Mouse (Mus musculus) midbrain, postnatal 0 days (tissue): Measurements from ENCODE around the gene Sipa1l3. TPM values are rescaled to one million over a fixed set of nuclear protein-coding genes. Genes with fewer than 3 reads are reported as not detected.

ENCODE experiments used
- ATAC-seq: fragments of 200-750 bp; cut with Nextera tagmentation; 2 replicates; pipeline ENCODE4 v1.8.0; 2017; ENCODE audit warnings: moderate number of reproducible peaks, mild to moderate bottlenecking, moderate TSS enrichment, moderate library complexity; ENCODE audit not compliant: low FRiP score
- DNase-seq: peaks from one replicate; pipeline ENCODE4 v3.0.0-alpha.2; 2015; ENCODE audit warnings: low spot score
- H3K27ac ChIP-seq: fragments of 300-500 bp; sonication (generic); 2 replicates; pipeline ENCODE4 v1.5.1; 2014; ENCODE audit warnings: low read depth, mild to moderate bottlenecking, low read length, mixed read lengths
- H3K27me3 ChIP-seq: fragments of 300-500 bp; sonication (generic); 2 replicates; pipeline ENCODE4 v1.6.1; 2014; ENCODE audit warnings: low read length, control low read depth, mixed read lengths; ENCODE audit not compliant: insufficient read depth
- H3K36me3 ChIP-seq: fragments of 300-500 bp; sonication (generic); 2 replicates; pipeline ENCODE4 v1.6.1; 2014; ENCODE audit warnings: low read length, control low read depth, mixed read lengths; ENCODE audit not compliant: insufficient read depth
- H3K4me1 ChIP-seq: fragments of 300-500 bp; sonication (generic); 2 replicates; pipeline ENCODE4 v1.6.1; 2014; ENCODE audit warnings: mild to moderate bottlenecking, control low read depth, antibody characterized with exemption, low read length, mixed read lengths; ENCODE audit not compliant: insufficient read depth
- H3K4me2 ChIP-seq: fragments of 300-500 bp; sonication (generic); 2 replicates; pipeline ENCODE4 v1.6.1; 2014; ENCODE audit warnings: low read depth, mild to moderate bottlenecking, low read length, mixed read lengths; ENCODE audit not compliant: poor library complexity, severe bottlenecking
- H3K4me3 ChIP-seq: fragments of 300-500 bp; sonication (generic); 2 replicates; pipeline ENCODE4 v1.5.1; 2014; ENCODE audit warnings: low read depth, mild to moderate bottlenecking, low read length, moderate library complexity
- H3K9ac ChIP-seq: fragments of 300-500 bp; sonication (generic); replicated peaks from 2 replicates; pipeline ENCODE4 v1.6.1; 2014; ENCODE audit warnings: mild to moderate bottlenecking, low read length, moderate library complexity, mixed read lengths; ENCODE audit not compliant: poor library complexity, severe bottlenecking
- H3K9me3 ChIP-seq: fragments of 300-500 bp; sonication (generic); 2 replicates; pipeline ENCODE4 v1.6.1; 2016; ENCODE audit warnings: low read length, control low read depth
- CTCF ChIP-seq: IDR thresholded peaks from 2 replicates; pipeline ENCODE4 v1.5.1; 2016; ENCODE audit warnings: antibody characterized with exemption, mild to moderate bottlenecking
- WGBS: fragments of 180-500 bp; shearing (Covaris S2); extraction: QIAGEN DNeasy Blood & Tissue Kit; methylation state at CpG from one replicate; pipeline ENCODE4 v1.1.7; 2014; 5-methylcytosine and 5-hydroxymethylcytosine counted together
- polyA plus RNA-seq: library from polyadenylated mRNA; unstranded; fragments of >200 nt; fragmentation: Nextera tagmentation; extraction: Ambion mirVana; gene quantifications from 2 replicates; pipeline ENCODE4 v1.2.1, GENCODE M21; 2015
- total RNA-seq: library from RNA; depleted of rRNA; stranded (reverse); fragments of >200 nt; gene quantifications from 2 replicates; pipeline ENCODE4 v1.2.3, GENCODE M21; 2014

The Sipa1l3 gene
- total and polyA plus RNA-seq, 2 experiments from 2014 or later: 13.9 to 80.7 TPM

- no peak for ATAC-seq
- Histone ChIP-seq H3K36me3 (no peaks in the 10 kb centered on the region), H3K4me2 (no peak overlapping the region), H3K27me3 (no peaks in the 10 kb centered on the region), H3K9me3 (no peaks in the 10 kb centered on the region), H3K27ac (no peak overlapping the region), H3K9ac (no peak overlapping the region), H3K4me1 (no peaks in the 10 kb centered on the region), H3K4me3 (no peak overlapping the region)
- no peak for DNase-seq
- TF ChIP-seq CTCF: no peak
- 91% methylated on average over 4 of the region's 4 CpGs for WGBS
Measured at GRCm38 (mm10) chr7:29446156-29446555, 72.3 kb downstream of the Sipa1l3 start.

DNA sequence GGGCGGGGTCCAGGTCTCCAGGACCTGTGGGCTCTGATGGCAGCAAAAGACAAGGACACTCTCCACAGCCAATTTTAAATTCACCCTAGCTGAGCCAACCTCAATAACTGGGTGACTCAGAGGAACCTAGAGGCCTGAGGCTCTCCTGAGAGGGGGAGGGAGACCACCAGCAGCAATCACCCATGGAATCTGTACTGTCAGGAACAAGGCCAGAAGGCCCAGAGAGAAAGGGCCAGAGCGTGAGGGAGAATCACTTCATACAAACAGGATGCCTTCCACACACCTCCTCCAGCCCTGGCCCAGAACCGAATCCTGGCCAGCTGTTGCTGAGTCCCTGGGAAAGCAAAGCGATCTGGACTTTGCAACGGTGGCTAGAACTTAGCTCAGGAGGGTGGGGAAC, 73.9 kb downstream of the Sipa1l3 start:
- Histone ChIP-seq H3K4me3 (no peak overlapping the region), H3K27ac (0 out of 2 replicates have a peak overlapping the region, but pooled peaks have one; percentile 38), H3K9ac (no peak overlapping the region), H3K27me3 (no peaks in the 10 kb centered on the region), H3K36me3 (no peaks in the 10 kb centered on the region), H3K9me3 (no peaks in the 10 kb centered on the region), H3K4me1 (no peaks in the 10 kb centered on the region), H3K4me2 (no peak overlapping the region)
- DNase-seq (no peak), ATAC-seq (no peak)
- no peak for TF ChIP-seq CTCF
- 77% methylated on average over 5 of the region's 5 CpGs for WGBS

- H3K27me3 ChIP-seq: no peaks in the 10 kb centered on the region
- no peak overlapping the region for H3K4me2 ChIP-seq
- H3K4me1 ChIP-seq: no peaks in the 10 kb centered on the region
- no peak overlapping the region for H3K4me3 ChIP-seq
- H3K36me3 ChIP-seq: no peaks in the 10 kb centered on the region
- no peaks in the 10 kb centered on the region for H3K9me3 ChIP-seq
- H3K9ac ChIP-seq: no peak overlapping the region
- TF ChIP-seq CTCF: no peak
- 80% methylated on average over 2 of the region's 2 CpGs for WGBS
- no peak for DNase-seq
- ATAC-seq: no peak
- H3K27ac ChIP-seq: no peak overlapping the region
Measured at GRCm38 (mm10) chr7:29444070-29444469, 74.4 kb downstream of the Sipa1l3 start.

DNA sequence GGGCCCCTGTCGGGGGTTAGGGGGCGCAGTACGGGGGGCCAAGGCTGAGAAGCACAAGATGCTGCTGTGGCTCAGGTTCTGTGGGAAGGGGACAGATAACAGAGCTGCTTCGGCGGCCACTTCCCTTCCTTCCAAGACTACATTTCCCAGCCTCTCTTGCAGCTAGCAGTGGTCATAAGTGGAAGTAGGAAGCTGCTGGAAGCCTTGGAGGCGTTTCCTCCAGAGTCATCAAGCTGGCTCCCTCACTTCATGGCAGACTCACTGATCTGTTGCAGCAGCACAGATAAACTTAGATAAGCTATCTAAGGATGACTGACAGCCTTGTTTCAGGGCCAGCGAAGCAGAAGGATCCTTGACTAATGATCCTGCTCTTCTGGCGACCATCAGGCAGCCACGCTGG, 76.6 kb downstream of the Sipa1l3 start:
- DNase-seq (peak; percentile 66), ATAC-seq (no peak)
- no peak overlapping the region for H3K4me3 ChIP-seq
- TF ChIP-seq CTCF: no peak
- peak overlapping the region; percentile 13; the same call in 1 of the 2 replicates for H3K4me2 ChIP-seq
- 38% methylated on average over 9 of the region's 9 CpGs for WGBS
- H3K4me1 ChIP-seq: 0 out of 2 replicates have a peak, but pooled peaks cover 3% of the 10 kb centered on the region
- H3K36me3 ChIP-seq: no peaks in the 10 kb centered on the region
- H3K9me3 ChIP-seq: no peaks in the 10 kb centered on the region
- no peaks in the 10 kb centered on the region for H3K27me3 ChIP-seq
- 0 out of 2 replicates have a peak overlapping the region, but pooled peaks have one; percentile 20 for H3K27ac ChIP-seq
- H3K9ac ChIP-seq: no peak overlapping the region

GRCm38 (mm10) chr7:29441151-29441550, 77.3 kb downstream of the Sipa1l3 start:
- no peak overlapping the region; the same call in 1 of the 2 replicates for H3K9ac ChIP-seq
- DNase-seq (peak; percentile 19), ATAC-seq (no peak)
- 31% methylated on average over 9 of the region's 9 CpGs for WGBS
- H3K4me2 ChIP-seq: no peak overlapping the region
- no peak overlapping the region for H3K4me3 ChIP-seq
- no peaks in the 10 kb centered on the region for H3K9me3 ChIP-seq
- no peaks in the 10 kb centered on the region for H3K27me3 ChIP-seq
- no peaks in the 10 kb centered on the region for H3K36me3 ChIP-seq
- H3K27ac ChIP-seq: no peak overlapping the region
- TF ChIP-seq CTCF: peak; percentile 31
- H3K4me1 ChIP-seq: 0 out of 2 replicates have a peak, but pooled peaks cover 3% of the 10 kb centered on the region

DNA sequence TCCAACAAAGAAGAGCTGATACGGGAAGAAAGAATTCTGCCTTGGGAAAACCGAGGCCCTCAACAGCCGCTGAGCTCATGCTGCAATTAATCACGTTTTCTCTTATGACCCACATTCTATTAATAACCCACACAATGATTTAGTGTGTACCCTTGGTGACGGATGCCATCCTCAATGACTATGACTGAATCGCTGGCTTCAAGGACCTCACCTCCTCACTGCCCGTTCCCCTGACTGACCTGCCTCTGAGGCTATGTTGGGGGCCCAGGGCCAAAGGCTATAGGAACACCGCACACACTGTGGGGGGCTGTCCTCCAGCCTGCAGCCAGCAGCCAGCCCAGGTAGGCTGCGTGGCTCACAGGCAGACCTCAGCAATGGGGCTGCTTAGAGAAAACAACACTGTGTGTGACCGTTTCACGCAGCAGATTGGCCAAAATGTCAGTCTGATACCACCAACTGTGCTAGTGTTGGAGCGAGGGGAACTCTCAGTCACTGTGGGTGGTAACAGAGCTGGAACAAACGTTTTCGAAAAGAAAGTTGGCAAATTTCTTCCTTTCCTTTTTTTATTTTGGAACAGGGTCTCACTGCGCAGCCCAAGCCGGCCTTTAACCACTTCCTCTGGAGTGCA, 79.7 kb downstream of the Sipa1l3 start:
- H3K27me3 ChIP-seq: no peaks in the 10 kb centered on the region
- 70% methylated on average over 16 of the region's 16 CpGs for WGBS
- TF ChIP-seq CTCF: no peak
- 0 out of 2 replicates have a peak, but pooled peaks cover 3% of the 10 kb centered on the region for H3K4me1 ChIP-seq
- ATAC-seq (no peak), DNase-seq (peak; percentile 65)
- no peak overlapping the region for H3K4me3 ChIP-seq
- H3K36me3 ChIP-seq: no peaks in the 10 kb centered on the region
- no peaks in the 10 kb centered on the region for H3K9me3 ChIP-seq
- peak overlapping the region; percentile 63; the same call in 1 of the 2 replicates for H3K27ac ChIP-seq
- H3K9ac ChIP-seq: no peak overlapping the region
- H3K4me2 ChIP-seq: no peak overlapping the region
